Comparison of ENCODE assay signal across 15 mouse cellular contexts in the genomic region with DNA sequence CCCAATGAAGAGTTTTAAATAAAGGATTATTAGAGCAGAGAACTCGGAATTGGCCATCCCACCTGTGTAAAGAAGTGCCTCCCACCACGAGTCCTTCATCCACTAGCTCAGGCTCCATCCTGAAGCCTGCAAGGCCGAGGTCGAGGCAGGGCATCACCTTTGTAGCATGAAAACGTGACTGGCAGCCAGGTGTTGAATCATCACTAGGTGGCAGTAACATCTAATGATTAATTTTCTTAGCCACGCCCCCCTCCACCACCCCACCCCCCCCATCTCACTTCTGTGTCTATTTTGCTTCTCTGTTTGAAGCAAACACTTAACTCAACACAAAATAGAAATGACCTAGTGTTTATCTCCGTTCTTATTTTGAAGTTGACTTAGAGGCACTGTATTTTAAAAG.
DNase-seq lines count a peak whose midpoint lies in the region; ATAC-seq and TF ChIP-seq lines count a peak whose summit lies in the region.
"Had no signal": no experiment of that assay in that cellular context is flagged by ENCODE, and none has a peak within 500 bp of the region (broad histone marks: within the 10 kb centered on the region; RNA-seq: fewer than 3 reads in every experiment).

No protein-coding gene starts in this region.

- POLR2A ChIA-PET in Patski (lab: Charles Lee): no interaction called here

- ATAC-seq in lung, embryonic 14.5 days (ENCODE audit: insufficient read depth): no peak
- no peak for ATAC-seq in Patski
- peak; percentile 85 for ATAC-seq in megakaryocyte progenitor cell, adult 5-6 weeks (replicated peaks; ENCODE audit: poor library complexity)
- ATAC-seq: forebrain, embryonic 13.5 days had no signal

- H3K36me3 ChIP-seq in kidney, adult 2 months (ENCODE audit: control insufficient read depth, insufficient read depth, low read length): no peaks in the 10 kb centered on the region
- H3K36me3 ChIP-seq in lung, embryonic 14.5 days (ENCODE audit: insufficient read depth): no peaks in the 10 kb centered on the region
- H3K36me3 ChIP-seq: liver, embryonic 15.5 days; midbrain, embryonic 10.5 days had no signal

- H3K9ac ChIP-seq in lung, embryonic 14.5 days: no peak overlapping the region
- H3K9ac ChIP-seq: forebrain, embryonic 13.5 days; liver, embryonic 15.5 days had no signal

- no peak overlapping the region for H3K4me2 ChIP-seq in lung, embryonic 14.5 days
- H3K4me2 ChIP-seq: forebrain, embryonic 13.5 days; liver, embryonic 15.5 days had no signal

- no peak overlapping the region for H3K4me3 ChIP-seq in kidney, adult 2 months (ENCODE audit: insufficient read depth, low read depth, low read length)
- no peak overlapping the region for H3K4me3 ChIP-seq in lung, embryonic 14.5 days (ENCODE audit: low read depth, low read length)
- H3K4me3 ChIP-seq: forebrain, embryonic 13.5 days; liver, embryonic 15.5 days; midbrain, embryonic 10.5 days had no signal

- in situ Hi-C loops in Patski (cut with MboI; ENCODE audit: low pct_unique_long_range_greater_than_20kb): no loop called here

- no peak overlapping the region for H3K27ac ChIP-seq in kidney, adult 2 months (ENCODE audit: insufficient read depth, low read depth, low read length)
- H3K27ac ChIP-seq in lung, embryonic 14.5 days (ENCODE audit: low read depth): no peak overlapping the region
- H3K27ac ChIP-seq: forebrain, embryonic 13.5 days; liver, embryonic 15.5 days; midbrain, embryonic 10.5 days had no signal

- TF ChIP-seq POLR2A in kidney, adult 2 months (IDR thresholded peaks at IDR 0.05; ENCODE audit: low read depth, low read length): no peak

- peak; percentile 10 for DNase-seq in kidney, adult 2 months
- DNase-seq in kidney, adult 18-20 months: no peak
- DNase-seq in lung, embryonic 14.5 days: peak; percentile 13
- DNase-seq in lung, postnatal 14 days: no peak
- DNase-seq in Patski (ENCODE audit: low read depth, low spot score): no peak
- no peak for DNase-seq in cerebellum, adult 11 months
- DNase-seq in Muller cell, postnatal 12 days (ENCODE audit: inconsistent ontology term): no peak
- DNase-seq: adrenal gland, postnatal 36 days; heart, postnatal 14 days; layer of hippocampus, adult 9-11 months; thymus, postnatal 36 days had no signal

- TF ChIP-seq CTCF in kidney, adult 2 months (conservative IDR thresholded peaks at IDR 0.05; ENCODE audit: insufficient read depth, insufficient read length, low read depth, low read length): 0 out of 2 replicates have a peak, but pooled peaks have one; percentile 28
- TF ChIP-seq CTCF in lung, embryonic 14.5 days (IDR thresholded peaks at IDR 0.05; ENCODE audit: low read depth): no peak; the same call in 1 of the 2 replicates
- peak; percentile 22 for TF ChIP-seq CTCF in Patski (IDR thresholded peaks at IDR 0.05)

- 24% methylated on average over 7 of the region's 7 CpGs for WGBS in kidney, adult 2 months
- whole genome bisulfite sequencing in lung, embryonic 14.5 days: 32% methylated on average over 7 of the region's 7 CpGs

- H3K4me1 ChIP-seq in kidney, adult 2 months (ENCODE audit: control insufficient read depth, insufficient read depth, low read length): no peaks in the 10 kb centered on the region; the same call in 1 of the 2 replicates
- no peaks in the 10 kb centered on the region for H3K4me1 ChIP-seq in lung, embryonic 14.5 days (ENCODE audit: insufficient read depth)
- H3K4me1 ChIP-seq: liver, embryonic 15.5 days had no signal

- CTCF ChIA-PET in Patski (lab: Charles Lee): interaction anchor here (1.2 to 1.3 kb wide), 2 partner anchors 41 to 227 kb away, joined by 3 read pairs; no protein-coding TSS in a partner anchor

- no peaks in the 10 kb centered on the region for H3K9me3 ChIP-seq in lung, embryonic 14.5 days (ENCODE audit: low read depth, low read length)
- H3K9me3 ChIP-seq: forebrain, embryonic 13.5 days; liver, embryonic 15.5 days; midbrain, embryonic 10.5 days had no signal

- H3K27me3 ChIP-seq in kidney, adult 2 months (replicated peaks; ENCODE audit: control insufficient read depth, insufficient read depth, low read length): no peaks in the 10 kb centered on the region
- no peaks in the 10 kb centered on the region for H3K27me3 ChIP-seq in lung, embryonic 14.5 days (ENCODE audit: insufficient read depth, low read length)
- H3K27me3 ChIP-seq in Patski: peaks cover 3% of the 10 kb centered on the region
- H3K27me3 ChIP-seq: forebrain, embryonic 13.5 days; liver, embryonic 15.5 days had no signal

Comparison
In these comparisons a context has a peak if more than half of its experiments do, and no peak if none do; other contexts are left out.
1. DNase-seq: peak in kidney, adult 2 months (single experiment) and lung, embryonic 14.5 days (single experiment); none in kidney, adult 18-20 months (single experiment), lung, postnatal 14 days (single experiment), Patski (single experiment), cerebellum, adult 11 months (single experiment) and Muller cell, postnatal 12 days (single experiment).